Comparison of ENCODE assay signal across 24 mouse cellular contexts in the genomic region with DNA sequence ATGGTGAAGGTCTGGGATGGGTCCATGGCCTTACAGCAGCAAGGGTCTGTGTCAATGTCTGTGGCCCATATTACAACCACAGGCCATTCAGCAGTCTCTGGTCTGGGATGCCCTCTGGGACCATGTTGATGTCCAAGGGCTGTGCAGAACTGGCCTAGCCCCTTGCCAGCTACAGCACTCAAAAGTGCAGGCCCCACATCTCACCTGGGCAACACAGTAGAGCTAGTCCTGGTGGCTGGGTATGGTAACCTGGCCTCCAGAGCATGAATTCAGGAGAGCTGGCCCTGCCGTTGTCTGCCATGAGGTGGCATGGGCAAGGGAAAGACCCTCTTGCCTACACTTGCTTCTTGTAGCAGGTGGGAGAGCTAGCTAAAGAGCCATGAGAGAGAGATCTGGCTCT.
"Had no signal": no experiment of that assay in that cellular context is flagged by ENCODE, and none has a peak within 500 bp of the region (broad histone marks: within the 10 kb centered on the region; RNA-seq: fewer than 3 reads in every experiment).

No protein-coding gene starts in this region.

- H3K9me3 ChIP-seq: embryonic facial prominence, embryonic 10.5 days; embryonic facial prominence, embryonic 12.5 days; embryonic facial prominence, embryonic 13.5 days; embryonic facial prominence, embryonic 15.5 days; forebrain, embryonic 10.5 days; forebrain, embryonic 12.5 days; forebrain, embryonic 13.5 days; forebrain, embryonic 15.5 days had no signal

- H3K9ac ChIP-seq: embryonic facial prominence, embryonic 12.5 days; embryonic facial prominence, embryonic 13.5 days; embryonic facial prominence, embryonic 15.5 days; forebrain, embryonic 12.5 days; forebrain, embryonic 13.5 days; forebrain, embryonic 15.5 days; forebrain, postnatal 0 days had no signal

- H3K27me3 ChIP-seq: embryonic facial prominence, embryonic 12.5 days; embryonic facial prominence, embryonic 13.5 days; embryonic facial prominence, embryonic 15.5 days; forebrain, embryonic 12.5 days; forebrain, embryonic 13.5 days; forebrain, embryonic 15.5 days had no signal

- ATAC-seq: forebrain, embryonic 13.5 days; forebrain, embryonic 14.5 days; forebrain, embryonic 15.5 days; forebrain, embryonic 16.5 days; forebrain, postnatal 0 days had no signal

- H3K27ac ChIP-seq: embryonic facial prominence, embryonic 10.5 days; embryonic facial prominence, embryonic 12.5 days; embryonic facial prominence, embryonic 13.5 days; embryonic facial prominence, embryonic 15.5 days; forebrain, embryonic 10.5 days; forebrain, embryonic 12.5 days; forebrain, embryonic 13.5 days; forebrain, embryonic 15.5 days; gastrocnemius, adult 2 months had no signal

- H3K4me1 ChIP-seq: embryonic facial prominence, embryonic 10.5 days; embryonic facial prominence, embryonic 12.5 days; embryonic facial prominence, embryonic 13.5 days; embryonic facial prominence, embryonic 15.5 days; forebrain, embryonic 10.5 days; forebrain, embryonic 12.5 days; forebrain, embryonic 13.5 days; forebrain, embryonic 15.5 days had no signal

- H3K4me3 ChIP-seq: embryonic facial prominence, embryonic 10.5 days; embryonic facial prominence, embryonic 12.5 days; embryonic facial prominence, embryonic 13.5 days; embryonic facial prominence, embryonic 15.5 days; erythroblast, embryonic 14.5 days; forebrain, embryonic 10.5 days; forebrain, embryonic 12.5 days; forebrain, embryonic 13.5 days; forebrain, embryonic 15.5 days; gastrocnemius, adult 2 months had no signal

- H3K4me2 ChIP-seq: embryonic facial prominence, embryonic 12.5 days; embryonic facial prominence, embryonic 13.5 days; embryonic facial prominence, embryonic 15.5 days; forebrain, embryonic 12.5 days; forebrain, embryonic 13.5 days; forebrain, embryonic 15.5 days had no signal

- DNase-seq: cerebellum, adult 18-20 months; cerebellum, adult 2 months; cerebellum, adult 8-10 months; cerebellum, adult 9-10 months; cerebellum, postnatal 25 days; cerebellum, postnatal 36 days; embryo, embryonic 11 days; forebrain, postnatal 0 days; gastrocnemius, adult 2 months; gastrocnemius, postnatal 10 days; gastrocnemius, postnatal 14 days; gastrocnemius, postnatal 25 days; gastrocnemius, postnatal 36 days had no signal
